Mouse (Mus musculus): ENCODE measurements around the gene Galnt11.

- TF ChIP-seq CTCF (IDR thresholded peaks at IDR 0.05; ENCODE audit: control insufficient read depth, insufficient read depth, insufficient read length) (no peak), FOSL1 (IDR thresholded peaks at IDR 0.05; ENCODE audit: insufficient read depth, low read length, poor library complexity, severe bottlenecking) (no peak)
Measured at GRCm38 (mm10) chr5:25247036-25247435, 25.3 kb downstream of the Galnt11 start.

Measured in C2C12 (cell line).